Mouse (Mus musculus) hindlimb bud, embryonic 11.5 days (tissue): ENCODE data around the gene Ifng.

Source experiments
- DNase-seq: peaks from one replicate; pipeline ENCODE4 v3.0.0-alpha.2; 2012; ENCODE audit warnings: low read depth, low spot score; ENCODE audit errors: extremely low spot score

The Ifng gene

DNA sequence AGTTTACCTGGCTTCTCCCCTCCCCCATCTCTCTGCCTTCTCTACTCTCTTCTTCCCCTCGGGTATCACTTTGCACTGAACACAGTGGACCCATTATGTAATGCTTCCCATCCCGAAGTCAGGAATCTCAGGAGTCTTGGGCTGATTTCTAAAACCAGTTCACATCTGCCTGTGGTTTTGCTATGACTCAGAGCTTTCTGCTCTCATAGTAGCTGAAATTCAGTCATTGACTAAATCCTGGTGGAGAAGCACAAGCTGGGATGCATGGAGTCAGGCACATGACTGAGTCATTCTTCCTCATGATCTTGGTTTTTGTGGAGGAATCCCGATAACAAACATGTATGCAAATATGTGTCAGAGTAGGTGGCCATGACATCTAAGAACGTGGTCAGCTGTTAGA is 38.4 kb downstream of the Ifng start:
- DNase-seq, result no peak

DNA sequence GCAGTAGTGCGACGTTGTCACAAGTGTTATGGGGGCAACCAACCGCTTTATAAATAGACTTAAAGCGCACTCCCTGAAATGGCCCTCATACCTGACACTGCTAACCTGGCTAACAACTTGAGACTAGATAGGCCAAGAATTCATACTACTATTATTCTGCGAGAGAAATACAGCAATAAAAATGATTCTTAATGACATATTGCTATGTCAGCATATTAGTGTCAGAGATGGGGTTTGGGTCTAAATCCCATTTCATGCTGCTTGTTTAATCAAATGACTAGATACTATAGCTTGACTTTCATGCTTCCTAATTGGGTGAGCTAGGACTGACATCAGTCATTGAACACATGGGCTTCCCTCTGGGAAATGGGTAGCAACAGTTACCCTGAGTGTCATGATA is 39.3 kb downstream of the Ifng start:
- no peak for DNase-seq

DNA sequence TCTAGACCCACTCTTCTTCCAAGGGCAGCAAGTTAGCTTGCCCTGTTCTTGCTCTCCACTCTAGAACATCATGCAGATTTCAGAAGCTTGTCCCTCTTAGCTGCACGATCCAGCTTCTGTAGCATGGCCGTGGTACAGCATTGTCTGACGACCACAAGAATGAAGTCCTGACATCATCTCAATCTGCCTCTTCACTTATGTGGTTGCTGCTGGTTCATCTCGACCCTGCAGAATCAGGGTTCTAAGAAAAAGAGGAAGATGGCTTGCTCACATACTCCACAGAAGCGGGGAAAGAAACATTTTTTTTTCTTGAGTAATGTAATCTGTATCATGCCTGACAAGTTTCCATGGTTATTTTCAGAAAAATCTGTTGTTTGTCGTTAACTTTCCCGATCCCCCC is 39.9 kb downstream of the Ifng start:
- DNase-seq, result no peak

GRCm38 (mm10) chr10:118494109-118494508 is 53.3 kb downstream of the Ifng start:
- DNase-seq, result no peak

DNA sequence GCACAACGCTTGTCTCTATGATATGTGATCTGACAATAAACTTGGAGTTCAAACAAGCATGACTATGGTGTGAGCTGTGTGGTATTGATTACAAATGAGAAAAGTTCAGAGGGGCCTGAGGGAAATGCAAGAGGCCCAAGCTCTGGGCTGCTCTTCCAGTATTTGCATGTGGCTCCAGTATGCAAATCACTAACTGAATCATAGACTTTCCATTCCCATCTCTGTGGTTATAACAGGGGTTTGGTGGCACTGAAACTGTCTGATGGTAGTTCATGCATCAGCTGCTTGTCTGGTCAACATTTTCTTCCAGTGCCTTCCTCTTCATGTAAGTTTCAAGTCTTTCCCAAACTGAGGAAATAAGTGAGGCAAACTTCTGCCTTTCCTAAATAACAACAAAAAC is 54.5 kb downstream of the Ifng start:
- no peak for DNase-seq
